Mouse (Mus musculus) ES-Bruce4 (cell line): ENCODE measurements around the gene Tmem86b. TPM values are rescaled to one million over a fixed set of nuclear protein-coding genes. Genes with fewer than 3 reads are reported as not detected.
A peak's percentile ranks its signal among the peaks of the same experiment; 100 is the strongest.

ENCODE experiments used
- H3K27ac ChIP-seq: 2 replicates; pipeline ENCODE4 v1.5.1; 2012; ENCODE audit warnings: low read length, inconsistent platforms; ENCODE audit not compliant: insufficient read depth
- H3K27me3 ChIP-seq: 2 replicates; pipeline ENCODE4 v1.6.1; 2012; ENCODE audit warnings: mild to moderate bottlenecking, low read length, inconsistent platforms; ENCODE audit not compliant: control insufficient read depth, poor library complexity, insufficient read depth, severe bottlenecking
- H3K36me3 ChIP-seq: 2 replicates; pipeline ENCODE4 v1.6.1; 2012; ENCODE audit warnings: inconsistent platforms, mild to moderate bottlenecking, low read length, moderate library complexity; ENCODE audit not compliant: control insufficient read depth, poor library complexity, insufficient read depth, severe bottlenecking
- H3K4me1 ChIP-seq: one replicate; pipeline ENCODE4 v1.8.1; 2011; ENCODE audit warnings: low read length; ENCODE audit not compliant: control insufficient read depth, insufficient read depth
- H3K4me3 ChIP-seq: 2 replicates; pipeline ENCODE4 v1.5.1; 2011; ENCODE audit warnings: low read depth, mild to moderate bottlenecking, low read length
- H3K9ac ChIP-seq: 2 replicates; pipeline ENCODE4 v1.6.1; 2012; ENCODE audit warnings: low read depth, mild to moderate bottlenecking, inconsistent platforms; ENCODE audit not compliant: poor library complexity, severe bottlenecking
- H3K9me3 ChIP-seq: replicated peaks from 2 replicates; pipeline ENCODE4 v1.6.1; 2012; ENCODE audit warnings: mild to moderate bottlenecking, low read length, inconsistent platforms; ENCODE audit not compliant: control insufficient read depth, poor library complexity, insufficient read depth, severe bottlenecking
- CTCF ChIP-seq: IDR thresholded peaks from one replicate; pipeline ENCODE4 v1.8.1; 2011; ENCODE audit warnings: low read depth, low read length
- EP300 ChIP-seq: IDR thresholded peaks from 2 replicates; pipeline ENCODE4 v1.6.1; 2011; ENCODE audit warnings: low read depth, low read length; ENCODE audit not compliant: insufficient read depth
- POLR2A ChIP-seq: IDR thresholded peaks from one replicate; pipeline ENCODE4 v1.8.1; 2011; ENCODE audit warnings: low read length; ENCODE audit not compliant: insufficient read depth
- polyA plus RNA-seq: library from polyadenylated mRNA; stranded (reverse); fragments of >200 nt; gene quantifications from 2 replicates; pipeline ENCODE4 v1.2.4, GENCODE M21; 2011; ENCODE audit warnings: low read depth; ENCODE audit not compliant: missing spikeins, insufficient read depth, insufficient read length

Tmem86b gene
- polyA plus RNA-seq, 1 experiment = 5.5 TPM

DNA sequence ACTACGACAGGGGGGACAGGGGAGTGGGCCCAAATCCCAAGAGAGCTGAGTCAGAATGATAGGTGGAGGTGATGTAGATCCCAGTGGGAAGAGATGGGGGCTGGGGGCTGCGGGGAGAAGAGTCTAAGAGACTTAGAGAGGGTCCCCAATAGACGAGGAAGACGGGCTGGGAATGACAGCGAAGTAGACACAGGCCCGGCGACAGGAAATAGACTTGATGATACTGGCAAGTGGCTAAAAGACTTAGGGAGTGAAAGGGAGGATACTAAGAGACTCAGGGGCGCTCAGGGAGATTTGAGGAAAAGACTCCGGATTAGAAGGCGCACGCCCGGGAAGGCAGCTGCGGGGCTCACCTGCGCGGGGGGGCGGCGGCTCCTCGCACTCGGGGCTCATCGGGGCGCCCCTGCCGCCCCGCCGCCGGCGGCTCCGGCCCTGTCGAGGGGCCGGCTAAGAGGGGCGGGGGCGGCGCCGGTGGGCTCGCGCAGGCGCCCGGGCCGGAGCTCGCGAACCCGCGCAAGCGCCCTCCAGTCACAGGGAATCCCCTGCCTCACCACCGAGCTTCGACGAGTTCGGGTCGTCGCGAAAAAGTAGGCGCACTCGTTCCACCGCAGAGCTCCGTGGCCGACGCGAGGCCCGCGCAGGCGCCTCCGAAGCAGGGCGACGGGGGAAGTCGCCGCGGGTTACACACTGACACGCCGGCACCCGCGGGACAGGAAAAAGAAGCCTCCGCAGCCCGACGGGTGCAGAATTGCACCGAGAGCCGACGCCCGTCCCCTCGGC lies 27.1 kb upstream of the Tmem86b start:
- H3K9me3 ChIP-seq = no peaks in the 10 kb centered on the region
- H3K27me3 ChIP-seq = no peaks in the 10 kb centered on the region
- peak overlapping the region; percentile 79 for H3K9ac ChIP-seq
- peaks cover 3% of the 10 kb centered on the region for H3K4me1 ChIP-seq
- H3K4me3 ChIP-seq = peak overlapping the region; percentile 86
- TF ChIP-seq EP300 (no peak), POLR2A (no peak), CTCF (no peak)
- no peak overlapping the region for H3K27ac ChIP-seq
- H3K36me3 ChIP-seq = no peaks in the 10 kb centered on the region

GRCm38 (mm10) chr7:4657521-4658127 lies 26.4 kb upstream of the Tmem86b start:
- TF ChIP-seq EP300 (no peak), POLR2A (no peak), CTCF (no peak)

GRCm38 (mm10) chr7:4656818-4657217 lies 25.6 kb upstream of the Tmem86b start:
- Histone ChIP-seq H3K9ac (no peak overlapping the region), H3K27ac (no peak overlapping the region), H3K4me3 (no peak overlapping the region)

More at GRCm38 (mm10) chr7:4657521-4658127, 26.4 kb upstream of the Tmem86b start:
- Histone ChIP-seq H3K9me3 (no peaks in the 10 kb centered on the region), H3K4me3 (peak overlapping the region; percentile 86), H3K36me3 (no peaks in the 10 kb centered on the region), H3K27ac (no peak overlapping the region), H3K27me3 (no peaks in the 10 kb centered on the region), H3K9ac (peak overlapping the region; percentile 79), H3K4me1 (peaks cover 3% of the 10 kb centered on the region)

GRCm38 (mm10) chr7:4655916-4656315 lies 24.7 kb upstream of the Tmem86b start:
- Histone ChIP-seq H3K4me1 (peaks cover 3% of the 10 kb centered on the region), H3K36me3 (peaks cover 2% of the 10 kb centered on the region; the same call in 1 of the 2 replicates), H3K9ac (no peak overlapping the region), H3K27me3 (no peaks in the 10 kb centered on the region), H3K9me3 (no peaks in the 10 kb centered on the region), H3K4me3 (no peak overlapping the region), H3K27ac (no peak overlapping the region)
- TF ChIP-seq EP300 (no peak), CTCF (no peak), POLR2A (no peak)

More at GRCm38 (mm10) chr7:4656818-4657217, 25.6 kb upstream of the Tmem86b start:
- no peaks in the 10 kb centered on the region for H3K9me3 ChIP-seq
- TF ChIP-seq POLR2A (no peak), EP300 (no peak), CTCF (no peak)
- H3K36me3 ChIP-seq = no peaks in the 10 kb centered on the region; the same call in 1 of the 2 replicates
- no peaks in the 10 kb centered on the region for H3K27me3 ChIP-seq
- peaks cover 3% of the 10 kb centered on the region for H3K4me1 ChIP-seq

GRCm38 (mm10) chr7:4655393-4655792 lies 24.2 kb upstream of the Tmem86b start:
- Histone ChIP-seq H3K9me3 (no peaks in the 10 kb centered on the region), H3K36me3 (peaks cover 2% of the 10 kb centered on the region; the same call in 1 of the 2 replicates), H3K4me3 (no peak overlapping the region), H3K27ac (no peak overlapping the region), H3K4me1 (peaks cover 3% of the 10 kb centered on the region), H3K27me3 (no peaks in the 10 kb centered on the region), H3K9ac (no peak overlapping the region)
- TF ChIP-seq CTCF (no peak), EP300 (no peak), POLR2A (no peak)

DNA sequence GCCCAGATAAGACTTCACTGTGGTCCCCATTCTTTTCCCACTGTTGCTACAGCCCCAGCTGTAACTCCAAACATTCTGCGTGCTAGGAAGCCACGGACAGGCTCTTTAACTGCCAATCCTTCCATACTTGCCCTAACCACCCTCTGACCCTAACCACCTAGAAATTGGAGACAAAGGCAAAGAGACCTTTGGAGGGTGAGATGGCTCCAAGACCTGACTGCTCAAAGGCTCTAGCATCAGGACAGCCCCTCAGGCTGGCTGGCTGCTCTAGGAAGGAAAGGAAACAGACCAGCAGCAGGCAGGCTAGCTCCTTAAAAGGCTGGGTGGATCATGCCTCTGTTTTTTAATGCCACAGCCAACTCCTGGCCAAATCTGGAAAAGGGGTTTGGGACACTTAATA lies 23.0 kb upstream of the Tmem86b start:
- Histone ChIP-seq H3K4me1 (peaks cover 3% of the 10 kb centered on the region), H3K27ac (no peak overlapping the region), H3K9ac (no peak overlapping the region), H3K36me3 (peaks cover 2% of the 10 kb centered on the region; the same call in 1 of the 2 replicates), H3K9me3 (no peaks in the 10 kb centered on the region), H3K27me3 (no peaks in the 10 kb centered on the region), H3K4me3 (no peak overlapping the region)
- TF ChIP-seq POLR2A (no peak), CTCF (no peak), EP300 (no peak)
